Comparison of ENCODE assay signal across 18 mouse cellular contexts in genomic region chr7:83615815-83616214, GRCm38 (mm10). TPM values are rescaled to one million over a fixed set of nuclear protein-coding genes. Genes with fewer than 3 reads are reported as not detected.
DNase-seq lines count a peak whose midpoint lies in the region; ATAC-seq and TF ChIP-seq lines count a peak whose summit lies in the region.
"Had no signal": no experiment of that assay in that cellular context is flagged by ENCODE, and none has a peak within 500 bp of the region (broad histone marks: within the 10 kb centered on the region; RNA-seq: fewer than 3 reads in every experiment).

No protein-coding gene starts in this region.

- H3K4me1 ChIP-seq in liver, embryonic 14.5 days (replicated peaks; ENCODE audit: control insufficient read depth in 2 of 2, insufficient read depth in 2 of 2, low read length in 1 of 2) = no peaks in the 10 kb centered on the region
- H3K4me1 ChIP-seq in liver, embryonic 12.5 days = no peaks in the 10 kb centered on the region
- peaks cover 8 to 32% of the 10 kb centered on the region in 2 experiments for H3K4me1 ChIP-seq in CH12.LX (ENCODE audit: control insufficient read depth in 1 of 2, insufficient read depth in 2 of 2)
- H3K4me1 ChIP-seq: forebrain, embryonic 10.5 days; limb, embryonic 10.5 days; lung, embryonic 15.5 days; midbrain, embryonic 12.5 days had no signal

- H3K9ac ChIP-seq in liver, embryonic 14.5 days (replicated peaks) = no peak overlapping the region
- no peak overlapping the region for H3K9ac ChIP-seq in liver, embryonic 12.5 days
- no peak overlapping the region for H3K9ac ChIP-seq in CH12.LX (ENCODE audit: insufficient read depth, low read depth)
- H3K9ac ChIP-seq: heart, embryonic 13.5 days; intestine, embryonic 15.5 days; lung, embryonic 15.5 days; midbrain, embryonic 12.5 days had no signal

- no peaks in the 10 kb centered on the region for H3K9me3 ChIP-seq in liver, embryonic 14.5 days (ENCODE audit: control insufficient read depth, low read length)
- no peaks in the 10 kb centered on the region for H3K9me3 ChIP-seq in liver, embryonic 12.5 days (replicated peaks)
- H3K9me3 ChIP-seq in CH12.LX (replicated peaks; ENCODE audit: low read length) = no peaks in the 10 kb centered on the region
- H3K9me3 ChIP-seq: forebrain, embryonic 10.5 days; G1E; heart, embryonic 13.5 days; intestine, embryonic 15.5 days; limb, embryonic 10.5 days; lung, embryonic 15.5 days; midbrain, embryonic 12.5 days had no signal

- peak; percentile 35 for TF ChIP-seq CTCF in liver, embryonic 14.5 days (IDR thresholded peaks at IDR 0.05; ENCODE audit: low read depth)
- peak; percentile 42 to 66; a peak in 3 of 4 replicates for TF ChIP-seq CTCF in CH12.LX (conservative IDR thresholded peaks at IDR 0.05 in 1 of 2, IDR thresholded peaks at IDR 0.05 in 1 of 2; ENCODE audit: low read depth in 2 of 2, low read length in 2 of 2)

- intact Hi-C loops in left cerebral cortex, postnatal 4 days (cut with DNase I) = no loop called here

- H3K36me3 ChIP-seq in liver, embryonic 14.5 days (replicated peaks; ENCODE audit: control insufficient read depth, insufficient read depth, low read depth) = no peaks in the 10 kb centered on the region
- no peaks in the 10 kb centered on the region for H3K36me3 ChIP-seq in liver, embryonic 12.5 days
- H3K36me3 ChIP-seq in CH12.LX (replicated peaks in 1 of 2; ENCODE audit: control insufficient read depth in 1 of 2, insufficient read depth in 1 of 2, low read length in 1 of 2) (peaks cover 11 to 79% of the 10 kb centered on the region in 2 experiments), macrophage (ENCODE audit: inconsistent target) (no peaks in the 10 kb centered on the region)
- H3K36me3 ChIP-seq: forebrain, embryonic 10.5 days; G1E; heart, embryonic 13.5 days; intestine, embryonic 15.5 days; limb, embryonic 10.5 days; lung, embryonic 15.5 days; midbrain, embryonic 12.5 days had no signal

- TF ChIP-seq POLR2A in CH12.LX (IDR thresholded peaks at IDR 0.05; ENCODE audit: low read depth, low read length) = no peak

- ATAC-seq in liver, embryonic 14.5 days (ENCODE audit: insufficient read depth) = no peak
- ATAC-seq in liver, embryonic 12.5 days = no peak
- ATAC-seq: intestine, embryonic 15.5 days had no signal

- TF ChIP-seq RAD21 in CH12.LX (IDR thresholded peaks at IDR 0.05; ENCODE audit: low read depth, low read length) = peak; percentile 35

- in situ Hi-C loops in CH12.LX (cut with MboI; ENCODE audit: low pct_ligation_motif_present, low pct_unique_long_range_greater_than_20kb, low sequenced_read_pairs) = no loop called here

- no peak overlapping the region for H3K4me3 ChIP-seq in liver, embryonic 14.5 days (ENCODE audit: insufficient read depth in 1 of 2, low read depth in 2 of 2, low read length in 2 of 2)
- no peak overlapping the region for H3K4me3 ChIP-seq in liver, embryonic 12.5 days
- H3K4me3 ChIP-seq in CH12.LX (replicated peaks in 1 of 3; ENCODE audit: low read depth in 2 of 3, low read length in 2 of 3, poor library complexity in 1 of 3) (no peak overlapping the region), macrophage (ENCODE audit: inconsistent target) (no peak overlapping the region)
- H3K4me3 ChIP-seq: forebrain, embryonic 10.5 days; heart, embryonic 13.5 days; intestine, embryonic 15.5 days; limb, embryonic 10.5 days; lung, embryonic 15.5 days; midbrain, embryonic 12.5 days had no signal

- H3K79me2 ChIP-seq in CH12.LX (replicated peaks; ENCODE audit: control insufficient read depth, extremely low read depth, insufficient read depth, poor library complexity, severe bottlenecking) (no peaks in the 10 kb centered on the region), macrophage (ENCODE audit: inconsistent target) (no peaks in the 10 kb centered on the region)

- no peak for DNase-seq in liver, embryonic 14.5 days (ENCODE audit: low read depth in 3 of 3, low spot score in 3 of 3)
- DNase-seq in 416B (ENCODE audit: low read depth) = peak; percentile 6
- no peak for DNase-seq in CH12.LX (ENCODE audit: extremely low read depth)
- no peak for DNase-seq in cerebellum, postnatal 14 days
- DNase-seq in left cerebral cortex, postnatal 4 days = no peak
- DNase-seq: cerebellum, adult 9-10 months; layer of hippocampus, adult 9-11 months; right cerebral cortex, postnatal 4 days had no signal

- H3K27me3 ChIP-seq in liver, embryonic 14.5 days (ENCODE audit: control insufficient read depth, insufficient read depth, low read length) = no peaks in the 10 kb centered on the region
- no peaks in the 10 kb centered on the region for H3K27me3 ChIP-seq in liver, embryonic 12.5 days (replicated peaks)
- no peaks in the 10 kb centered on the region for H3K27me3 ChIP-seq in CH12.LX (replicated peaks)
- H3K27me3 ChIP-seq: heart, embryonic 13.5 days; intestine, embryonic 15.5 days; lung, embryonic 15.5 days; midbrain, embryonic 12.5 days had no signal

- H3K4me2 ChIP-seq in liver, embryonic 14.5 days (ENCODE audit: low read depth) = no peak overlapping the region
- no peak overlapping the region for H3K4me2 ChIP-seq in liver, embryonic 12.5 days
- no peak overlapping the region for H3K4me2 ChIP-seq in CH12.LX (ENCODE audit: insufficient read depth, low read depth, poor library complexity, severe bottlenecking)
- H3K4me2 ChIP-seq: heart, embryonic 13.5 days; intestine, embryonic 15.5 days; lung, embryonic 15.5 days; midbrain, embryonic 12.5 days had no signal

- H3K27ac ChIP-seq in liver, embryonic 14.5 days = no peak overlapping the region
- no peak overlapping the region for H3K27ac ChIP-seq in liver, embryonic 12.5 days
- H3K27ac ChIP-seq in CH12.LX (ENCODE audit: insufficient read depth, low read depth) (no peak overlapping the region), macrophage (peak overlapping the region; percentile 19; the same call in 1 of the 2 replicates)
- H3K27ac ChIP-seq: forebrain, embryonic 10.5 days; heart, embryonic 13.5 days; intestine, embryonic 15.5 days; limb, embryonic 10.5 days; lung, embryonic 15.5 days; midbrain, embryonic 12.5 days had no signal

- WGBS in liver, embryonic 14.5 days (ENCODE audit: insufficient replicate concordance) = 64% methylated on average over 8 of the region's 8 CpGs
- WGBS in liver, embryonic 12.5 days (ENCODE audit: insufficient replicate concordance) = 85% methylated on average over 8 of the region's 8 CpGs
- WGBS in macrophage (ENCODE audit: missing documents) = 89% methylated on average over 8 of the region's 8 CpGs

- no peak for TF ChIP-seq EP300 in liver, embryonic 14.5 days (IDR thresholded peaks at IDR 0.05; ENCODE audit: low read depth)
- no peak for TF ChIP-seq EP300 in CH12.LX (IDR thresholded peaks at IDR 0.05; ENCODE audit: low read length)

- dilution Hi-C loops in CH12.LX (cut with MboI; ENCODE audit: extremely low pct_ligation_motif_present, extremely low pct_unique_long_range_greater_than_20kb, low sequenced_read_pairs) = no loop called here

TF ChIP-seq in CH12.LX, 34 proteins besides CTCF, POLR2A, EP300 and RAD21:
- TF ChIP-seq ZKSCAN1 (IDR thresholded peaks at IDR 0.05; ENCODE audit: borderline replicate concordance, low read depth, low read length) (no peak), RCOR1 (conservative IDR thresholded peaks at IDR 0.05; ENCODE audit: low read depth, low read length) (no peak), USF1 (IDR thresholded peaks at IDR 0.05; ENCODE audit: low read depth, low read length) (no peak), CHD1 (IDR thresholded peaks at IDR 0.05; ENCODE audit: low read depth, low read length) (no peak), SMC3 (IDR thresholded peaks at IDR 0.05; ENCODE audit: low read depth, low read length) (peak; percentile 57)

RNA-seq across cellular contexts. Expression of gene Stard5, which starts 15.9 kb away (rescaled TPM):
- 4.9 and 5.3 TPM in 2 replicates for polyA plus RNA-seq in liver, embryonic 14.5 days (2012; rRNA removed)
- 7.5 and 8.9 TPM in 2 replicates for polyA plus RNA-seq in liver, embryonic 14.5 days (2014; fragmentation: Nextera tagmentation; extraction: Ambion mirVana)
- 7.6 and 7.9 TPM in 2 replicates for polyA plus RNA-seq in liver, embryonic 12.5 days (2016; fragmentation: Nextera tagmentation; extraction: Ambion mirVana)
- 37.6 and 44.9 TPM in 2 replicates for total RNA-seq in CH12.LX (2012; rRNA removed)
- total RNA-seq in CH12.LX (2014; rRNA removed) = 30.1 and 31.7 TPM in 2 replicates
- polyA plus RNA-seq in CH12.LX (2012; ENCODE audit: insufficient read length, low read depth) = 33.1 and 39.2 TPM in 2 replicates
- 100 to 1,000 TPM in 3 of 26 experiments, 10 to 100 TPM in 23; 43.6 to 155 (median 65.3) TPM for total RNA-seq in macrophage (2018; cell fraction: chromatin; rRNA removed)
- total RNA-seq in macrophage (2018; cell fraction: cytosol; rRNA removed) = 10 to 100 TPM; 24.2 to 49.4 (median 32.9) TPM
- 100 to 1,000 TPM in 2 of 26 experiments, 10 to 100 TPM in 24; 38.4 to 155 (median 62.9) TPM for total RNA-seq in macrophage (2018; cell fraction: nucleus; rRNA removed)
- polyA plus RNA-seq in macrophage (2018) = 28.1 to 48.0 TPM (median 29.5 TPM) in 3 replicates
- 10 to 100 TPM; 10.2 to 10.4 TPM for total RNA-seq in left cerebral cortex, postnatal 4 days (2021)

RNA-seq across cellular contexts. Expression of gene Tmc3, which starts 31.1 kb away (rescaled TPM):
- 0.14 and 0.17 TPM in 2 replicates for polyA plus RNA-seq in liver, embryonic 14.5 days (2012; rRNA removed)
- 0.18 and 0.24 TPM in 2 replicates for polyA plus RNA-seq in liver, embryonic 14.5 days (2014; fragmentation: Nextera tagmentation; extraction: Ambion mirVana)
- 0.23 and 0.46 TPM in 2 replicates for polyA plus RNA-seq in liver, embryonic 12.5 days (2016; fragmentation: Nextera tagmentation; extraction: Ambion mirVana)
- total RNA-seq in CH12.LX (2012; rRNA removed) = 1.3 and 2.2 TPM in 2 replicates
- total RNA-seq in CH12.LX (2014; rRNA removed) = 1.2 and 1.3 TPM in 2 replicates
- polyA plus RNA-seq in CH12.LX (2012; ENCODE audit: insufficient read length, low read depth) = 2.3 and 3.0 TPM in 2 replicates
- 1 to 10 TPM in 2 of 26 experiments, under 1 TPM in 18, not detected in 6; 0.13 to 2.8 (median 0.36) TPM for total RNA-seq in macrophage (2018; cell fraction: chromatin; rRNA removed)
- under 1 TPM in 17 of 26 experiments, not detected in 9; under 0.01 to 0.22 (median 0.04) TPM for total RNA-seq in macrophage (2018; cell fraction: cytosol; rRNA removed)
- total RNA-seq in macrophage (2018; cell fraction: nucleus; rRNA removed) = 1 to 10 TPM in 1 of 26 experiments, under 1 TPM in 19, not detected in 6; 0.10 to 1.2 (median 0.37) TPM
- polyA plus RNA-seq in macrophage (2018) = not detected in 3 replicates
- under 1 TPM; 0.08 TPM for total RNA-seq in left cerebral cortex, postnatal 4 days (2021)
- total RNA-seq: gastrocnemius, adult 8-10 months had no signal
- polyA plus RNA-seq: G1E had no signal
